ENCODE assay signal across 13 mouse cellular contexts in the genomic region with DNA sequence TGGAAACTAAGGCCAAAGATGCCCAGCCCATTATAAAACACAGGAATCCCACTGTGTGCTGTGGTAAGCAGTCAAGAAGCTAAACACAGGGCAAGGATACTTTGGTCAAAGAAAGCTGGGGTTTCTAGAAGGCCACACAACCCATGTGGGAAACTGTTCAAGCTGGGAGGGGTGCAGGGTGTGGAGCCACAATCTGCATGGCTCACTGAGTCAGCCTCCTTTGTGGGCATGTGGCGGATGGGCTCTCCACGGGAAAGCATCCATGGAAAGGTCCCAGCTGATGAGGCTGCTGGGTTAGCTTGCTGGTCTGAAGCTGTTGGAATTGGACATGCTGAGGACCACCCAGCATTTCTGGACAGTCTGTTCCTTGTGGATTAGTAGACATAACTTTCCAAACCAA.
"Had no signal": no experiment of that assay in that cellular context is flagged by ENCODE, and none has a peak within 500 bp of the region (broad histone marks: within the 10 kb centered on the region; RNA-seq: fewer than 3 reads in every experiment).

No protein-coding gene starts in this region.

- H3K4me2 ChIP-seq: kidney, embryonic 15.5 days; liver, embryonic 13.5 days; midbrain, embryonic 13.5 days; neural tube, embryonic 15.5 days had no signal

- H3K9me3 ChIP-seq: kidney, embryonic 15.5 days; liver, embryonic 13.5 days; midbrain, embryonic 13.5 days; neural tube, embryonic 15.5 days had no signal

- H3K9ac ChIP-seq: kidney, embryonic 15.5 days; liver, embryonic 13.5 days; liver, postnatal 0 days; midbrain, embryonic 13.5 days; neural tube, embryonic 15.5 days had no signal

- H3K27ac ChIP-seq: kidney, embryonic 15.5 days; left cerebral cortex, adult 2 months; liver, embryonic 13.5 days; midbrain, embryonic 13.5 days; neural tube, embryonic 15.5 days; stomach, postnatal 0 days had no signal

- ATAC-seq: liver, postnatal 0 days; midbrain, embryonic 13.5 days had no signal

- DNase-seq: kidney, adult 2 months; kidney, postnatal 14 days; liver; liver, embryonic 13.5 days; liver, postnatal 0 days; lung, postnatal 36 days; thymus, adult 2 months; thymus, postnatal 25 days had no signal

- H3K36me3 ChIP-seq: kidney, embryonic 15.5 days; liver, embryonic 13.5 days; neural tube, embryonic 15.5 days had no signal

- H3K4me3 ChIP-seq: kidney, embryonic 15.5 days; left cerebral cortex, adult 2 months; liver, embryonic 13.5 days; midbrain, embryonic 13.5 days; neural tube, embryonic 15.5 days had no signal

- H3K27me3 ChIP-seq: kidney, embryonic 15.5 days; liver, embryonic 13.5 days; midbrain, embryonic 13.5 days; neural tube, embryonic 15.5 days had no signal
